Mouse (Mus musculus) midbrain, embryonic 13.5 days (tissue): ENCODE results near the gene Gcgr. TPM values are rescaled to one million over a fixed set of nuclear protein-coding genes. Genes with fewer than 3 reads are reported as not detected.
A peak's percentile ranks its signal among the peaks of the same experiment; 100 is the strongest.

Experiments
- ATAC-seq: fragments of 200-750 bp; cut with Nextera tagmentation; 2 replicates; pipeline ENCODE4 v1.8.0; 2017; ENCODE audit warnings: mild to moderate bottlenecking, moderate TSS enrichment, moderate library complexity
- H3K27ac ChIP-seq: fragments of 300-500 bp; sonication (generic); 2 replicates; pipeline ENCODE4 v1.5.1; 2015; ENCODE audit warnings: inconsistent platforms, mild to moderate bottlenecking, moderate library complexity
- H3K27me3 ChIP-seq: fragments of 300-500 bp; sonication (generic); 2 replicates; pipeline ENCODE4 v1.6.1; 2015; ENCODE audit warnings: mild to moderate bottlenecking, inconsistent platforms
- H3K36me3 ChIP-seq: fragments of 300-500 bp; sonication (generic); 2 replicates; pipeline ENCODE4 v1.6.1; 2015; ENCODE audit warnings: mild to moderate bottlenecking, inconsistent platforms
- H3K4me1 ChIP-seq: fragments of 300-500 bp; sonication (generic); replicated peaks from 2 replicates; pipeline ENCODE4 v1.6.1; 2015; ENCODE audit warnings: inconsistent platforms
- H3K4me2 ChIP-seq: fragments of 300-500 bp; sonication (generic); replicated peaks from 2 replicates; pipeline ENCODE4 v1.6.1; 2015; ENCODE audit warnings: moderate library complexity, mild to moderate bottlenecking, inconsistent platforms
- H3K4me3 ChIP-seq: fragments of 300-500 bp; sonication (generic); replicated peaks from 2 replicates; pipeline ENCODE4 v1.5.1; 2015; ENCODE audit warnings: mild to moderate bottlenecking, inconsistent platforms
- H3K9ac ChIP-seq: fragments of 300-500 bp; sonication (generic); replicated peaks from 2 replicates; pipeline ENCODE4 v1.6.1; 2015; ENCODE audit warnings: mild to moderate bottlenecking, inconsistent platforms
- H3K9me3 ChIP-seq: fragments of 300-500 bp; sonication (generic); 2 replicates; pipeline ENCODE4 v1.6.1; 2016; ENCODE audit warnings: mild to moderate bottlenecking, inconsistent platforms
- WGBS: fragments of 180-500 bp; shearing (Covaris S2); methylation state at CpG from one replicate; pipeline ENCODE4 v1.1.7; 2015; 5-methylcytosine and 5-hydroxymethylcytosine counted together
- polyA plus RNA-seq: library from polyadenylated mRNA; unstranded; fragments of >200 nt; fragmentation: Nextera tagmentation; extraction: Ambion mirVana; gene quantifications from 2 replicates; pipeline ENCODE4 v1.2.1, GENCODE M21; 2015

Gcgr gene
- polyA plus RNA-seq, 1 experiment from 2014 or later, result 0.20 TPM

- ATAC-seq, result no peak
- WGBS, result 89% methylated on average over 2 of the region's 2 CpGs
- 0 out of 2 replicates have a peak overlapping the region, but pooled peaks have one; percentile 74 for H3K9ac ChIP-seq
Measured at GRCm38 (mm10) chr11:120575046-120575445, 44.5 kb downstream of the Gcgr start.

GRCm38 (mm10) chr11:120575940-120576339 is 45.4 kb downstream of the Gcgr start:
- no peaks in the 10 kb centered on the region for H3K27me3 ChIP-seq
- no peak overlapping the region for H3K27ac ChIP-seq
- peaks cover 38% of the 10 kb centered on the region for H3K36me3 ChIP-seq
- no peak overlapping the region for H3K4me2 ChIP-seq
- no peak overlapping the region for H3K4me3 ChIP-seq
- no peak overlapping the region for H3K9ac ChIP-seq
- no peaks in the 10 kb centered on the region for H3K9me3 ChIP-seq
- H3K4me1 ChIP-seq, result peaks cover 47% of the 10 kb centered on the region
- no peak for ATAC-seq

More at GRCm38 (mm10) chr11:120575046-120575445, 44.5 kb downstream of the Gcgr start:
- no peak overlapping the region for H3K4me2 ChIP-seq
- no peak overlapping the region for H3K27ac ChIP-seq
- H3K4me3 ChIP-seq, result no peak overlapping the region
- H3K9me3 ChIP-seq, result no peaks in the 10 kb centered on the region
- peaks cover 44% of the 10 kb centered on the region for H3K4me1 ChIP-seq
- H3K27me3 ChIP-seq, result no peaks in the 10 kb centered on the region
- H3K36me3 ChIP-seq, result peaks cover 46% of the 10 kb centered on the region

GRCm38 (mm10) chr11:120576365-120576981 is 46.0 kb downstream of the Gcgr start:
- H3K4me1 ChIP-seq, result peaks cover 42% of the 10 kb centered on the region

GRCm38 (mm10) chr11:120577211-120578023 is 46.9 kb downstream of the Gcgr start:
- Histone ChIP-seq H3K4me1 (peaks cover 43% of the 10 kb centered on the region), H3K27ac (no peak overlapping the region; the same call in 1 of the 2 replicates), H3K9ac (no peak overlapping the region), H3K9me3 (no peaks in the 10 kb centered on the region), H3K4me3 (no peak overlapping the region), H3K27me3 (no peaks in the 10 kb centered on the region), H3K4me2 (no peak overlapping the region), H3K36me3 (peaks cover 31% of the 10 kb centered on the region)
- 80% methylated on average over 7 of the region's 7 CpGs for WGBS
- no peak for ATAC-seq

More at GRCm38 (mm10) chr11:120576365-120576981, 46.0 kb downstream of the Gcgr start:
- no peak overlapping the region for H3K4me3 ChIP-seq
- H3K27ac ChIP-seq, result no peak overlapping the region
- H3K9ac ChIP-seq, result no peak overlapping the region
- peaks cover 33% of the 10 kb centered on the region for H3K36me3 ChIP-seq
- no peak overlapping the region for H3K4me2 ChIP-seq
- ATAC-seq, result no peak
- H3K9me3 ChIP-seq, result no peaks in the 10 kb centered on the region
- no peaks in the 10 kb centered on the region for H3K27me3 ChIP-seq
- 81% methylated on average over 3 of the region's 3 CpGs for WGBS

GRCm38 (mm10) chr11:120578024-120578693 is 47.7 kb downstream of the Gcgr start:
- H3K27me3 ChIP-seq, result no peaks in the 10 kb centered on the region
- ATAC-seq, result no peak

GRCm38 (mm10) chr11:120578694-120579243 is 48.3 kb downstream of the Gcgr start:
- peaks cover 44% of the 10 kb centered on the region for H3K4me1 ChIP-seq
- H3K27ac ChIP-seq, result peak overlapping the region; percentile 9; the same call in 1 of the 2 replicates
- no peak for ATAC-seq
- H3K4me3 ChIP-seq, result no peak overlapping the region
- no peaks in the 10 kb centered on the region for H3K27me3 ChIP-seq
- peaks cover 35% of the 10 kb centered on the region for H3K36me3 ChIP-seq
- H3K9ac ChIP-seq, result no peak overlapping the region; the same call in 1 of the 2 replicates
- whole genome bisulfite sequencing, result 88% methylated on average over 11 of the region's 11 CpGs
- no peak overlapping the region for H3K4me2 ChIP-seq
- H3K9me3 ChIP-seq, result no peaks in the 10 kb centered on the region

More at GRCm38 (mm10) chr11:120578024-120578693, 47.7 kb downstream of the Gcgr start:
- Histone ChIP-seq H3K9me3 (no peaks in the 10 kb centered on the region), H3K9ac (no peak overlapping the region; the same call in 1 of the 2 replicates), H3K4me3 (0 out of 2 replicates have a peak overlapping the region, but pooled peaks have one; percentile 4), H3K27ac (no peak overlapping the region; the same call in 1 of the 2 replicates), H3K4me1 (peaks cover 45% of the 10 kb centered on the region), H3K36me3 (peaks cover 31% of the 10 kb centered on the region), H3K4me2 (no peak overlapping the region)
- WGBS, result 85% methylated on average over 10 of the region's 10 CpGs

- no peak for ATAC-seq
- Histone ChIP-seq H3K9me3 (no peaks in the 10 kb centered on the region), H3K4me3 (peak overlapping the region; percentile 94), H3K36me3 (peaks cover 42% of the 10 kb centered on the region), H3K4me2 (peak overlapping the region; percentile 94), H3K27me3 (no peaks in the 10 kb centered on the region), H3K27ac (peak overlapping the region; percentile 96), H3K9ac (peak overlapping the region; percentile 96), H3K4me1 (peaks cover 37% of the 10 kb centered on the region)
- WGBS, result 65% methylated on average over 15 of the region's 15 CpGs
Measured at GRCm38 (mm10) chr11:120579316-120580107, 49.0 kb downstream of the Gcgr start.

- no peaks in the 10 kb centered on the region for H3K9me3 ChIP-seq
- peak overlapping the region; percentile 96 for H3K9ac ChIP-seq
- no peaks in the 10 kb centered on the region for H3K27me3 ChIP-seq
- 62% methylated on average over 7 of the region's 7 CpGs for WGBS
- ATAC-seq, result no peak
- H3K4me3 ChIP-seq, result peak overlapping the region; percentile 94
- peak overlapping the region; percentile 96 for H3K27ac ChIP-seq
- H3K36me3 ChIP-seq, result peaks cover 47% of the 10 kb centered on the region
- H3K4me2 ChIP-seq, result peak overlapping the region; percentile 94
- H3K4me1 ChIP-seq, result peaks cover 32% of the 10 kb centered on the region
Measured at GRCm38 (mm10) chr11:120580190-120580589, 49.7 kb downstream of the Gcgr start.

- Histone ChIP-seq H3K4me2 (peak overlapping the region; percentile 94), H3K27me3 (no peaks in the 10 kb centered on the region)
Measured at GRCm38 (mm10) chr11:120580871-120581331, 50.4 kb downstream of the Gcgr start.

GRCm38 (mm10) chr11:120581490-120582267 is 51.2 kb downstream of the Gcgr start, which contains the start of gene Arhgdia:
TSS of gene Arhgdia (minus strand) at chr11:120581624.
- peak within 1 kb of the TSS; percentile 94 for H3K4me2 ChIP-seq
- H3K4me3 ChIP-seq, result peak within 1 kb of the TSS; percentile 94
- no peaks in the 10 kb centered on the region for H3K27me3 ChIP-seq
- 4% methylated on average over 69 of the region's 75 CpGs for WGBS
- ATAC-seq, result peak; percentile 72
- H3K36me3 ChIP-seq, result peaks cover 60% of the 10 kb centered on the region
- H3K9ac ChIP-seq, result peak within 1 kb of the TSS; percentile 96
- H3K9me3 ChIP-seq, result no peaks in the 10 kb centered on the region
- peaks cover 32% of the 10 kb centered on the region for H3K4me1 ChIP-seq
- peak within 1 kb of the TSS; percentile 96 for H3K27ac ChIP-seq

More at GRCm38 (mm10) chr11:120580871-120581331, 50.4 kb downstream of the Gcgr start:
- no peaks in the 10 kb centered on the region for H3K9me3 ChIP-seq
- peak; percentile 32 for ATAC-seq
- H3K4me3 ChIP-seq, result peak overlapping the region; percentile 94
- H3K9ac ChIP-seq, result peak overlapping the region; percentile 96
- peak overlapping the region; percentile 96 for H3K27ac ChIP-seq
- peaks cover 53% of the 10 kb centered on the region for H3K36me3 ChIP-seq
- under 1% methylated on average over 40 of the region's 44 CpGs for WGBS
- H3K4me1 ChIP-seq, result peaks cover 32% of the 10 kb centered on the region
